Mouse (Mus musculus): Measurements from ENCODE around the gene Senp3. TPM values are rescaled to one million over a fixed set of nuclear protein-coding genes. Genes with fewer than 3 reads are reported as not detected.

Senp3 gene
- total RNA-seq, 2 experiments from 2014 or later = 108 to 111 TPM

DNA sequence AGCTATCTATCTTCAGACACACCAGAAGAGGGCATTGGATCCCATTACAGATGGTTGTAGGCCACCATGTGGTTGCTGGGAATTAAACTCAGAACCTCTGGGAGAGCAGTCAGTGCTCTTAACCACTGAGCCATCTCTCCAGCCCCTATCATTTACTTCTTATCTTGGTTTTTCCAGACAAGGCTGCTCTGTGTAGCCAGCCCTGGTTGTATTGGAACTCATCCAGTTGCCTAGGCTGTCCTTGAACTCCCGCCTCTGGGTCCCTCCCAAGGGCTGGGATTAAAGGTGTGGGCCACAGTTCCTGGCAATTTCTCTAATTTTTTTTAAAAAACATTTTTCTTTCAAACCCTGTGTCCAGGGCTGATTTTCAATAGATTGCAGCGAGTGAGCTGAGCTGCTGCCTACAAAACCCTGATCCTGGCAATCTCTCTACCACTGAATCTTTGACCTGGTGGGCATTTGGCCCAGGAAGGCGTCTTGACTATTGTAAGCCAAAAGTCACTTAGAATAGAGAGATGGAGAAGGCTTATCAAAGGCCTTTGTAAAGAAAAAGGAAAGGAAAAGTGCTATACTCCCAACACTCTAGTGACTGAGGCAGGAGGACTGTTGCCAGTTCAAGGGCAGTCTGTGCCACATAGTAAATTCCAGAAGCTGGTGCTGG, 20.5 kb downstream of the Senp3 start:
- intact Hi-C loops (cut with DNase I) = loop anchor here (10.0 kb wide), 1 partner anchor 247 kb away; the partner anchor contains the start of gene Kdm6b
- Histone ChIP-seq H3K27ac (peak overlapping the region; percentile 96), H3K4me3 (peak overlapping the region; percentile 69)
- no peak for DNase-seq (ENCODE audit: extremely low spot score in 1 of 2, low spot score in 2 of 2)
- no peak; the same call in 1 of the 2 replicates for TF ChIP-seq CTCF (IDR thresholded peaks at IDR 0.05)

- Histone ChIP-seq H3K4me3 (no peak overlapping the region), H3K27ac (no peak overlapping the region)
- intact Hi-C loops (cut with DNase I) = no loop called here
- DNase-seq (ENCODE audit: extremely low spot score in 1 of 2, low spot score in 2 of 2) = no peak
- no peak for TF ChIP-seq CTCF (IDR thresholded peaks at IDR 0.05)
These were observed 24.4 kb downstream of the Senp3 start for GRCm38 (mm10) chr11:69657462-69657881.

DNA sequence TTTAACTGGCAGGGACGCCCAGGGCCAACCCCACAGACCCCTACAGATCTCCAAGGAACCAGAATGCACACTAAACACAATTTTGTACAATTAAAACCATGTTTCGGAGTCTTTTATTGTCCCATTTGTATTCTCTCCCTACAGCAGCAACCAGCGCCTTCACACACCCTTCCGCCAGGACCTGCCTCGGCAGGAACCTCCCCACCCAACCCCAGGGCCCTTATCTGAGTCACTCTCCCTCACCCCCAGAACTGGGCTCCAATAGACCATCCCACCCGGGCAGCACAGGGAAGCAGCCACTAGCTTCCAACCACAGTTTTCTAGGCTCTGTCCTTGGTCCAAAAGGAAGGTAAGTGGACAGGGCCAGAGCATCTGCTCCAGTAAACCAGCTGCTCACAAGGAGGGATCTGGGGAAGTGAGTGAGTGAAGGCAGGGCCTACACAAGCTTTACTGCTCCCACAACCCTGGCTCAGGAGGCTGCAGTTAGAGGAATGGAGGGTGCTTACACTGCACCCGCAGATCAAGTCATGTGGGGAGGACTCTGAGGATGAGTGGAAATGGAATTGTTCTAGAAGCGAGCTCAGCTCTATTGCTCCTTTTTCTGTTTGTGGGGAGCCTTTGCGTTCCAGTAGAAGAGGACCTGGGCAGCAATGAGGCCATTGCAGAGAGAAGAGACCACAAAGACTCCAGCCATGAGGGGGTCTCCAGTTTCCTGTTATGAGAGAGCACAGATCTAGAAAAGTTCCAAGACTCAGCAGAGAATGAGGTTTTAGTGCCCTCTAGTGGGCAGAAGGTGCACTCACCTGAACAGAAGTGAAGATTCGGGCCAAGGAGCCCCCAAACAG, 25.0 kb downstream of the Senp3 start:
- intact Hi-C loops (cut with DNase I) = no loop called here
- TF ChIP-seq CTCF (IDR thresholded peaks at IDR 0.05) = peak; percentile 85
- no peak overlapping the region for H3K27ac ChIP-seq
- DNase-seq (ENCODE audit: extremely low spot score in 1 of 2, low spot score in 2 of 2) = no peak
- no peak overlapping the region for H3K4me3 ChIP-seq

GRCm38 (mm10) chr11:69656065-69656455, 25.8 kb downstream of the Senp3 start:
- DNase-seq (ENCODE audit: extremely low spot score in 1 of 2, low spot score in 2 of 2) = no peak

GRCm38 (mm10) chr11:69655264-69656064, 26.4 kb downstream of the Senp3 start, which contains the start of gene Sox15:
Sox15 (plus strand) TSS chr11:69655314.
- no peak within 1 kb of the TSS for H3K4me3 ChIP-seq
- no peak within 1 kb of the TSS for H3K27ac ChIP-seq
- peak; percentile 63 to 77 for DNase-seq (ENCODE audit: extremely low spot score in 1 of 2, low spot score in 2 of 2)
- peak; percentile 87 for TF ChIP-seq CTCF (IDR thresholded peaks at IDR 0.05)
- intact Hi-C loops (cut with DNase I) = no loop called here

More at GRCm38 (mm10) chr11:69656065-69656455, 25.8 kb downstream of the Senp3 start:
- H3K4me3 ChIP-seq = no peak overlapping the region
- no peak for TF ChIP-seq CTCF (IDR thresholded peaks at IDR 0.05)
- intact Hi-C loops (cut with DNase I) = no loop called here
- H3K27ac ChIP-seq = no peak overlapping the region

- DNase-seq (ENCODE audit: extremely low spot score in 1 of 2, low spot score in 2 of 2) = no peak
- Histone ChIP-seq H3K4me3 (no peak overlapping the region), H3K27ac (no peak overlapping the region)
- TF ChIP-seq CTCF (IDR thresholded peaks at IDR 0.05) = no peak
- intact Hi-C loops (cut with DNase I) = no loop called here
These were observed 27.1 kb downstream of the Senp3 start for GRCm38 (mm10) chr11:69654760-69655159.

DNA sequence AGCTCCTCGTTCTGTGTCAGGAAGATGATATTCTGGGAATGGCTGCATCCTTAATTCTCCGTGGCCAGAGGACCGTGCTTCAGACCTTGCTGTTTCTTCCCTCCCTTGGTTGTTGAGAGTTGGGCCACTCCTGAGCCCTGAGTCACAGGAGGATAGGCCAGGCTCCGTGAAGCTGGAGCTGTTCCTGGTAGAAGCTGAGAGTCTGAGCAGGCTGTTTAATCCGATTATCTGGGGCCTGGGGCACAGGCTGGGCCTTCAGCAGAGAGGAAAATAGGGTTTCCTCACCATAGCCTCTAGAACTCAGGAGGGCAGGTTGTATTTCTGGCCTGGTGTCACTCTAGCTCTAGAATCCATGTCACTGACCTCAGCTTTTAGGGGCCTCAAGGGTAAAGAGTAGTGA, 28.5 kb downstream of the Senp3 start:
- no peak for TF ChIP-seq CTCF (IDR thresholded peaks at IDR 0.05)
- intact Hi-C loops (cut with DNase I) = no loop called here
- Histone ChIP-seq H3K27ac (no peak overlapping the region), H3K4me3 (no peak overlapping the region)
- DNase-seq (ENCODE audit: extremely low spot score in 1 of 2, low spot score in 2 of 2) = no peak

DNA sequence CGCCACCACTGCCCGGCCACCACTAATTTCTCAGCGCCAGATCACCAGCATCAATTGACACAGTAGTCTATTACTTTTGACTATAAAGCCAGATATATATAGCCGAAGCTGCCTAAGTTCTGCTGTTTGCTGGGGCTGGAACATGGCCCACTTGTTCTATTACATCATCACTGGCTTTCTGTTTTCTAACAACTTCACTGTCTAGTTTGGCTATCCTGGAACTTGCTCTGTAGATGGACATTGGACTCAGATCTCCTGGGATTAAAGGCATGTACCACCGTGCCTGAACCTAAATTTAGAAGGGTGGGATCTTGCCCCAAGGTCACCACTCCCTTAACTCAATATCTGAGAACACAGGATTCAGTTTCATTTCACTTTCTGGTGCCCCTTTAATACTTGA, 36.0 kb downstream of the Senp3 start:
- TF ChIP-seq CTCF (IDR thresholded peaks at IDR 0.05) = no peak
- DNase-seq (ENCODE audit: extremely low spot score in 1 of 2, low spot score in 2 of 2) = no peak
- intact Hi-C loops (cut with DNase I) = loop anchor here (5.0 kb wide), 1 partner anchor 91 kb away; no protein-coding TSS in a partner anchor
- H3K4me3 ChIP-seq = no peak overlapping the region
- H3K27ac ChIP-seq = no peak overlapping the region

DNA sequence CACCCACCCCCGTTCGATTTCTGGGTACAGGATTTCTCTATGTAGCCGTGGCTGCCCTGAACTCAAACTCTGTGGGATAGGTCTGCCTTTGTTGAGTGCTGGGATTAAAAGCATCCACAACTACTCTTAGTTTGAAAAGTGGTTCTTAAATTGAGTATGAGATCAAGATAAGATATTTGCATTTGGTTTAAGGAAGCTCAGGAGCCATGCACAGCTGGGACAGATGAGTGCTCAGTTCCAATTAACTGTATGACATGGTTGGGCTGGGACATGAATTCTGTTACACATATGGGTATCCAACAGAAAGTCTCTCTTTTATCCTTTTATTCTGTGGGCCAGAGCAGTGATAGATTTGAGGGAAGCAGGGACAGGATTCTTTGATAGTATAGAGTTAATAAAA, 46.4 kb downstream of the Senp3 start:
- no peak for DNase-seq (ENCODE audit: extremely low spot score in 1 of 2, low spot score in 2 of 2)
- TF ChIP-seq CTCF (IDR thresholded peaks at IDR 0.05) = no peak
- intact Hi-C loops (cut with DNase I) = no loop called here
- Histone ChIP-seq H3K4me3 (no peak overlapping the region), H3K27ac (no peak overlapping the region)

- peak in 1 of 2 experiments; percentile 47 for DNase-seq (ENCODE audit: extremely low spot score in 1 of 2, low spot score in 2 of 2)
These were observed 48.6 kb downstream of the Senp3 start for GRCm38 (mm10) chr11:69633128-69633866.

More at GRCm38 (mm10) chr11:69633128-69633866, 48.6 kb downstream of the Senp3 start:
- Histone ChIP-seq H3K27ac (peak overlapping the region; percentile 85), H3K4me3 (peak overlapping the region; percentile 79)
- intact Hi-C loops (cut with DNase I) = loop anchor here (5.0 kb wide), 1 partner anchor 124 kb away; the partner anchor contains the start of gene Polr2a
- no peak for TF ChIP-seq CTCF (IDR thresholded peaks at IDR 0.05)
